Mouse (Mus musculus) macrophage (primary cell): Measurements from ENCODE around the gene Wdfy3. TPM values are rescaled to one million over a fixed set of nuclear protein-coding genes. Genes with fewer than 3 reads are reported as not detected.
"Not testable (repeated sequence)": the region's sequence is repeated elsewhere in the genome, so short reads cannot be mapped to it uniquely, and the experiment has no call there.

Experiments used
- H3K27ac ChIP-seq: fragments of 350-480 bp; formaldehyde crosslinking; 2 replicates; pipeline ENCODE4 v1.9.0; 2021
- H3K36me3 ChIP-seq: fragments of 350-480 bp; formaldehyde crosslinking; 2 replicates; pipeline ENCODE4 v1.9.0; 2021; ENCODE audit errors: inconsistent target
- H3K4me3 ChIP-seq: fragments of 350-480 bp; formaldehyde crosslinking; 2 replicates; pipeline ENCODE4 v1.9.0; 2021; ENCODE audit errors: inconsistent target
- H3K79me2 ChIP-seq: fragments of 350-480 bp; formaldehyde crosslinking; 2 replicates; pipeline ENCODE4 v1.9.0; 2021; ENCODE audit errors: inconsistent target
- WGBS: methylation state at CpG from one replicate; pipeline ENCODE4 v1.1.7; 2026; ENCODE audit warnings: inconsistent platforms; ENCODE audit not compliant: missing documents; 5-methylcytosine and 5-hydroxymethylcytosine counted together
- polyA plus RNA-seq: library from polyadenylated mRNA; stranded (reverse); fragments of 250-400 nt; gene quantifications from 3 replicates; pipeline ENCODE4 v1.2.4, GENCODE M21; 2018; ENCODE audit warnings: inconsistent platforms

The Wdfy3 gene
- polyA plus RNA-seq, 1 experiment from 2014 or later: 31.1 TPM

GRCm38 (mm10) chr5:101998971-101999370 is 70.8 kb downstream of the Wdfy3 start:
- peak overlapping the region; percentile 54 for H3K27ac ChIP-seq
- no peaks in the 10 kb centered on the region for H3K36me3 ChIP-seq
- H3K79me2 ChIP-seq: peaks cover 100% of the 10 kb centered on the region
- no peak overlapping the region for H3K4me3 ChIP-seq
- 62% methylated on average over 6 of the region's 6 CpGs for WGBS

DNA sequence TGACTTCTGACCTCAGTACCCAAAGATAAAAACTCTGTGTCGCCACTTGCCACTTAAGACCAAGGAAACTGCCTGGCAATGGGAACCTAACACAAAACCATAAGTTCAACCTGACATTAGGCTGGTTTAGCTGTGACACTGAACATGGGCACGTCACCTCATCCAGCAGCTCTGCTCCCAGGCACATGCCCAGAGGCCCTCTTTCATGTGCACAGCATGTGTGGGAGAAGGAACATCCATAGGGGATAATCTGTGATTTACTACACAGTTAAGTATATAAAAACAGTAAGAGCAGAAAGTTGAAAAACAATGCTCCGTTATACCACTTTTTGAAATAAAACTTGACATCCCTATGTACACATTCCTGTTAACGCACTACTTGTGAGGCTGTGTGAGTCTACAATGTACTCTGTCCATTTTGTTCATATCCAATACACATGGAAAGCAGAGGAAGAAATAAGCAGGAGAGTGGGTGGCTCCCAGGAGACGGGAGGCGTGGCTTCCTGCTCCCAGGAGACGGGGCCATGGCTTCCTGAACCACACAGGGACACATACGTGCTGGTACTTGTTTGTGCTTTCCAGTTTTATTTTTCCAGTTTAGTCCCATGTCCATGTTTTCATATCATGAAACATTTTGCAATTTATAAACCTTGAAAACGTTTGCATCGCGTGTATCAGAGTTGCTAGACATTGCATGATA is 73.5 kb downstream of the Wdfy3 start:
- Histone ChIP-seq H3K27ac (no peak overlapping the region), H3K36me3 (no peaks in the 10 kb centered on the region), H3K4me3 (no peak overlapping the region), H3K79me2 (peaks cover 100% of the 10 kb centered on the region)
- WGBS: 94% methylated on average over 11 of the region's 11 CpGs

GRCm38 (mm10) chr5:101995451-101995995 is 74.2 kb downstream of the Wdfy3 start:
- Histone ChIP-seq H3K36me3 (no peaks in the 10 kb centered on the region), H3K27ac (no peak overlapping the region), H3K4me3 (no peak overlapping the region), H3K79me2 (peaks cover 100% of the 10 kb centered on the region)
- WGBS: 96% methylated on average over 3 of the region's 3 CpGs

GRCm38 (mm10) chr5:101993996-101994395 is 75.7 kb downstream of the Wdfy3 start:
- H3K27ac ChIP-seq: no peak overlapping the region
- no peak overlapping the region for H3K4me3 ChIP-seq
- WGBS: 80% methylated on average over 5 of the region's 5 CpGs
- H3K36me3 ChIP-seq: no peaks in the 10 kb centered on the region
- H3K79me2 ChIP-seq: peaks cover 100% of the 10 kb centered on the region

GRCm38 (mm10) chr5:101992969-101993670 is 76.6 kb downstream of the Wdfy3 start:
- H3K4me3 ChIP-seq: no peak overlapping the region
- 99% methylated on average over 7 of the region's 7 CpGs for WGBS
- H3K36me3 ChIP-seq: no peaks in the 10 kb centered on the region
- H3K27ac ChIP-seq: no peak overlapping the region
- peaks cover 100% of the 10 kb centered on the region for H3K79me2 ChIP-seq

- no peak overlapping the region for H3K4me3 ChIP-seq
- H3K27ac ChIP-seq: no peak overlapping the region
- 75% methylated on average over 7 of the region's 7 CpGs for WGBS
- H3K36me3 ChIP-seq: no peaks in the 10 kb centered on the region
- H3K79me2 ChIP-seq: peaks cover 100% of the 10 kb centered on the region
These were observed 79.3 kb downstream of the Wdfy3 start for GRCm38 (mm10) chr5:101990298-101990845.

DNA sequence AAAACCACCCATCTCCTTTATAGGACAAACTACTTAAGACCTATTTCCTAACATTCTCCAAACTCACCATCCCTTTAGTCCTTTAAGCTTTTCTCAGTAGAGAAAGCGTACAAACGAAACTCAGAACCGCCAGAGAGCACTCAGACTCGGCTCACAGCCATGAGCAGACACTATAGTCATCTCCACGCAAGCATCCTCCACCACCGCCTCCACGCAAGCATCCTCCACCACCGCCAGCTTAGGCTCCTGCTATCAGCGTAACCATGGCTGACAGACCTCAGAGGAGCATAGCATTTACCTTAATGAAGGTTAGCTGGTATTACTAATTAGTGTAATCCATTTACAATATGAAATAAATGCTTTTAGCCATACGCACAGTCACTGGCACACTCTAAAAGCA is 81.2 kb downstream of the Wdfy3 start:
- no peak overlapping the region for H3K27ac ChIP-seq
- 94% methylated on average over 9 of the region's 10 CpGs for WGBS
- no peak overlapping the region for H3K4me3 ChIP-seq
- no peaks in the 10 kb centered on the region for H3K36me3 ChIP-seq
- H3K79me2 ChIP-seq: peaks cover 100% of the 10 kb centered on the region

DNA sequence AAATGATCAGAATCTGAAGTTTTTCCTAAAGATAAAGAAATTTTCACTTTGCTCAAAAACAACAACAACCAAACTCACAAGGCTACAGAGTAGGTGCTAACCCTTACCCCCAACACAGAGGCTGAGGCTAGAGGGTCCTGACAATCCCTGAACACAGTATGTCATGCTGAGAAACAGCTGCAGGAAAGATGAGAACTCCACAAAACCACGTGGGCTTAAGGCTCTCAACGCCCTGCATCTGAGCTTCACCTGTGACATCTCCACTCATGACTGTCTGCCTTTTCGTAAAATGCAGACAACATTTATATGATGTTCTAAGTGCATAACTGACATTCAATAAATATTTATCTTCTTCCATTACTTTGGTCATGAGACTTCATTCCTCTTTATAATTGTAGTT is 83.0 kb downstream of the Wdfy3 start:
- no peak overlapping the region for H3K27ac ChIP-seq
- peaks cover 100% of the 10 kb centered on the region for H3K79me2 ChIP-seq
- H3K36me3 ChIP-seq: 0 out of 2 replicates have a peak, but pooled peaks cover 1% of the 10 kb centered on the region
- no peak overlapping the region for H3K4me3 ChIP-seq
- 94% methylated on average over 3 of the region's 3 CpGs for WGBS

DNA sequence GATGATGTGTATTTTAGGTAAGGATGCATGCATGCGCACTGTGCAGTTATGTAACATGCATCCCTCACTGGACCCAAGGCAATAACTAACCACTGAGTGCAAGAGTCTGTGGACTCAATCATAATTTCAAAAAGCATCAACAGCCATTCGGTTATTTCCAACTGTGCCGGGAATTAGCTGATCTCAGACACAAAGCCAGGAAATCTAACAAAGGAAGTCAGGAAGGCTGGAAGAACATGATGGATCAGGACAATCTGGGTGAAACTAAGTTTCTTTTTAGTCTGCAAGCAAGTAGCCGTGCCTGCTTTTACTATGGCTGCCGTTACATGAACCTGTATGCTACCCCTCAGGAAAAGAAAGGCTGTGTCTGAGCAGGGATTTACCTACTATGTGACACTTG is 87.5 kb downstream of the Wdfy3 start:
- Histone ChIP-seq H3K4me3 (no peak overlapping the region), H3K27ac (no peak overlapping the region), H3K79me2 (peaks cover 95% of the 10 kb centered on the region), H3K36me3 (peaks cover 20% of the 10 kb centered on the region; the same call in 1 of the 2 replicates)
- 98% methylated on average over 5 of the region's 5 CpGs for WGBS

DNA sequence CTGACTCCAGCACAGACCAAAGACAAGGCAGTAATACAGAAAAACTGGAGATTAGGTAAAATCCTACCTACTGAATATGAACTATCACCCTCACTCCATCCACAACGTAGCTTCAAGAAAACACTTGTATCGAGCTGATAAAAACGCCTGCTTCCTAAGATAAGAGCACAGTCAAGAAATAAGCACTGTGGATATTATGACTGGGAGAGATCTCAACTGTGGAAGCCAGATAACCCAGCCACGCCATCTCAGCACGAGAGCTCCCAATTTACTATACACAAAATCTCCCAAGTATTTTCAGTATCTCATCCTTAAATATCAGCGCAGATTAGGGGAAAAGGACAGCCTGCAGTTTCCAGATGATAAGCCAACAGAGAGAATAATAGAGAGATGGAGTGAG is 90.1 kb downstream of the Wdfy3 start:
- peaks cover 83% of the 10 kb centered on the region for H3K79me2 ChIP-seq
- no peak overlapping the region for H3K27ac ChIP-seq
- WGBS: 87% methylated on average over 5 of the region's 6 CpGs
- no peak overlapping the region for H3K4me3 ChIP-seq
- peaks cover 20% of the 10 kb centered on the region; the same call in 1 of the 2 replicates for H3K36me3 ChIP-seq

GRCm38 (mm10) chr5:101972594-101972993 is 97.1 kb downstream of the Wdfy3 start:
- 84% methylated on average over 4 of the region's 4 CpGs for WGBS

GRCm38 (mm10) chr5:101968153-101968851 is 101.4 kb downstream of the Wdfy3 start:
- WGBS: 1% methylated on average over 12 of the region's 12 CpGs
- Histone ChIP-seq H3K4me3 (peak overlapping the region; percentile 1; the same call in 1 of the 2 replicates), H3K36me3 (peaks cover 4% of the 10 kb centered on the region; the same call in 1 of the 2 replicates), H3K27ac (peak overlapping the region; percentile 95), H3K79me2 (peaks cover 85% of the 10 kb centered on the region)

More at GRCm38 (mm10) chr5:101972594-101972993, 97.1 kb downstream of the Wdfy3 start:
- not testable (repeated sequence) for H3K36me3 ChIP-seq, H3K27ac ChIP-seq, H3K4me3 ChIP-seq
- H3K79me2 ChIP-seq: peaks cover 70% of the 10 kb centered on the region

DNA sequence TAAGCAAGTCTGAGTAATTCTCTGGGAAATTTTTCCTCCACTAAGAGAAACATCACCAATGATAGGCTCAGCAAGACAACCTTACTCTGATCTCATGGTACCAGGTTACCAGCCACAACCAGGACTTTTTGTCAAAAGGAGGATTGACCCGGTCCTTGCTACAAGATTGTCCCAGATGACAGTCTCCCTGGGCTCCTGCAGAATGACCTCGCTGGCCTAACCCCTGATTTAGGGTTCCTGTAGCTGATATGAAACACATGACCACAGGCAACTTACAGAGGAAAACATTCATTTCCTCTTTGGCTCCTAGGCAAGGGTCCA is 101.9 kb downstream of the Wdfy3 start:
- H3K27ac ChIP-seq: peak overlapping the region; percentile 95
- WGBS: 5% methylated on average over 2 of the region's 2 CpGs
- peak overlapping the region; percentile 1; the same call in 1 of the 2 replicates for H3K4me3 ChIP-seq
- peaks cover 7% of the 10 kb centered on the region; the same call in 1 of the 2 replicates for H3K36me3 ChIP-seq
- H3K79me2 ChIP-seq: peaks cover 85% of the 10 kb centered on the region

- H3K79me2 ChIP-seq: peaks cover 96% of the 10 kb centered on the region
- 98% methylated on average over 4 of the region's 4 CpGs for WGBS
- H3K36me3 ChIP-seq: peaks cover 42% of the 10 kb centered on the region; the same call in 1 of the 2 replicates
- no peak overlapping the region for H3K27ac ChIP-seq
- no peak overlapping the region for H3K4me3 ChIP-seq
These were observed 106.9 kb downstream of the Wdfy3 start for GRCm38 (mm10) chr5:101962824-101963223.
